Mouse (Mus musculus) megakaryocyte progenitor cell, adult 5-6 weeks (primary cell): ENCODE measurements around the gene Selenoo. TPM values are rescaled to one million over a fixed set of nuclear protein-coding genes. Genes with fewer than 3 reads are reported as not detected.

Experiments
- ATAC-seq: replicated peaks from 2 replicates; pipeline ENCODE4 v1.8.0; 2016; ENCODE audit warnings: mild to moderate bottlenecking, moderate TSS enrichment, inconsistent platforms; ENCODE audit not compliant: poor library complexity
- total RNA-seq, 2 experiments: library from RNA; stranded (forward) in 1 of 2; stranded (reverse) in 1 of 2; fragments of 157-497, 149-512 nt in 1 of 2; fragments of 200-1000 nt in 1 of 2; gene quantifications; 2 replicates each; pipeline versions ENCODE4 v1.2.3 to v1.2.4; 2015 to 2017

Gene Selenoo
- total RNA-seq, 2 experiments from 2014 or later = 10.1 to 12.2 TPM

- peak; percentile 58 for ATAC-seq
Measured at GRCm38 (mm10) chr15:89075478-89076147, 13.3 kb upstream of the Selenoo start.

DNA sequence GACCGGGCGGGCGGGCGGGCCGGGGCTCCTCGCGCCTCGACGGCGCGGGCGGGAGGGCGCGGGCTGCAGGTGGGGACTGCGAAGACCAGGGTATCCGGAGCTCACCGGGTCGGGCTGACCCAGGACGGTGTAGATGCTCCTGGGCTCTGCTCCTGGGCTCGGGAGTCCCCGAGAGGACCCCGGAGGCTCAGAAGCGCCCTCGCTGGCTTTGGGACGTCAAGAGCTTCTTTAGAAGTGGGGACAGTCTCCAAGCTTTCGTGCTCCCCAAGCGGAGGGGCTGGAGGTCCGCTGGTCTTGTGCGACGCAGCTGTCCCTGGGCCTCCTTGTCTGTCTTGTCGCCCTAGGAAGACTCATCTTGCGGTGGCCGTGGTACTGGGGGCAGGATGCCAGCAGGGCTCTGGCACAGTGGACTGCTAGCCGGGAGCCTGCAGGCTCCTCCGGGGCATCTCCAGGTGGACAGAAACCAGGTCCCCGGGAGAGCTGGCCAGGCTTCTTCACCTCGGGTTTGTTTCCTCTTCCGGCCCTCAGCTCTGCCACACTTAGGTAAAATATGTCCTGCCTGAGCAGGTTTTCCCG is 12.6 kb upstream of the Selenoo start:
- ATAC-seq = 0 out of 2 replicates have a peak, but pooled peaks have one; percentile 1

DNA sequence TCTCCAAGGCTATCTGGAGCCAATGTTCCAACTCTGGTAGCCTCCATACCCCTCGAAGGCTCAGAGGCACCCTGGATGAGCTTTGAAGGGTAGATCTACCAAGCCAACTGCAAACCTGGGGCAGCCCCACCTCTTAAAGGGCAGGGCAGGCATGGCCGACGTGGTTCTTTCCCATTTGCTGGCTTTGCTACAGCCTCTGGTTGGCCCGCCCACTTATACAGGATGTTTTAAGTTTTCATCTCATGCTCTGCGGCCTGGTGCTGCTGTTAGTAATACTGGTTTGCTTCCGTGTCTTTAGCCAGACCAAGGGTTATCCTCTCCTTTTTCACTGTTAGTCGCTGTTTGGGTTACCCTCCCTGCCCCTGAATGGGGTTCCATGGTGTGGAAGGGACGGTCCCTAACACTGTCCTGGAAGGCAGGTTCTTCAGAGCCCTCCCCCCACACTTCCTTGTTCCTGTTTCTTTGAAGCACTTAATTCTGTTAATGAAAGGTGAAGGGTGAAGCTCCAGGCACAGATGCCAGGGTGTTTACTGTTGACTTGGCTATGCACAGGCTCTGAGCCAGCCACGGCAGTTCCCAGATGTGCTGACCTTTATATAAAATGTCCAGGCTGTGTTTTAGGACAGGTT is 10.6 kb upstream of the Selenoo start:
- peak; percentile 72 for ATAC-seq

DNA sequence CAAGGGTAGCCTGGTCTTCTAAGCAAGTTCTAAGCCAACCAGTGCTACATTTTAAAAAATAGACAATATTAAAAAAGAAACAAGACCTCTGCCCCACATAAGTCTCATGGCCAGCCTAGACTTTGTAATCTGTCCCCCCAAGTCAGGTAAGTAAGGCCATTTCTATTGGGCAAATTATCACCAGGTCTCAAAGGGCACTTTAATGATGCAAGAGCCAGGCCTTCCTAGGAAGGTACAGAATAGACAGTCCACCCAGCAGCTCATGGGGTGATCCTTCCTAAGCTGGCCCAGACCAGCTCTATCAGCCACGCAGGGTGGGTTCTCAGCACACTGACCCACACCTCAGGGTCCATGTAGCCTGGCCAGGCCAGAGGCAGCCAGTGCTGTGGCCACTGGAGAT is 5.0 kb upstream of the Selenoo start:
- no peak for ATAC-seq

DNA sequence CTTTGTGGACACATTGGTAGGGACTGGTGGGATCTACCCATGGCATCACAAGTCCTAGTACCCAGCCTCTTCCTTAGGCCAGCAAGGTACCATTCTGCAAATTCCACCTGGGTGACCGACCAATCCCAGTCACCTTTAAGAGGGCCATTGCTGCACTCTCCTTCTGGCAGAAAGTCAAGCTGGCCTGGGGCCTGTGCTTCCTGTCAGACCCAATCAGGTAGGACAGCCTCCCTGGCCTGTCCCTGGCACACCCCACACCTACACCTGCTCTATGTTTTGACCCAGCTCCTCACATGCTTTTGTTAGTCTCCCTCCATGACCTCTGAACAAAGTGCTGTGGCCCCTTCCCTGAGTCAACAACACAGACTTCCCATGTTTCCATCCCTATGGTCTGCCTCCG is 4.1 kb upstream of the Selenoo start:
- ATAC-seq = no peak

GRCm38 (mm10) chr15:89089248-89090051 is 566 bp downstream of the Selenoo start:
- ATAC-seq = peak; percentile 15

DNA sequence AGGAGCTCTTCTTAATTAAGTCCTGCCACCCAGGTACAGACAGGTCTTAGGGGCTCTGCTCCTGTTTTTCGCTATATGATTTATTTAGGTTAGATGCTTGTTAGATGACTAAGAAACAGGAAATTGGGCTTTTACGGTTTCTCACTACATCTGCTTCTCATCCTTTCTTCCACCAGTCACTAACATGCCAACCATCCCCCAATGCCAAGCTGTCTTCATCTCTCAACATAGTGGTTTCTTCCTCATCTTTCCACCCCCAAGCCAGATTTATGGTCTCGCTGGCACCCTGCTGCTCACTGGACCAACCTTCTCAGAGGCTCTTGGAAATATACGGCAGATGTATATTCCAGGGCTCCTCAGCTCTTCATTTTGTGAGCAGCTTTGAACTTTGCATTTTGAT is 1.8 kb downstream of the Selenoo start:
- no peak for ATAC-seq

DNA sequence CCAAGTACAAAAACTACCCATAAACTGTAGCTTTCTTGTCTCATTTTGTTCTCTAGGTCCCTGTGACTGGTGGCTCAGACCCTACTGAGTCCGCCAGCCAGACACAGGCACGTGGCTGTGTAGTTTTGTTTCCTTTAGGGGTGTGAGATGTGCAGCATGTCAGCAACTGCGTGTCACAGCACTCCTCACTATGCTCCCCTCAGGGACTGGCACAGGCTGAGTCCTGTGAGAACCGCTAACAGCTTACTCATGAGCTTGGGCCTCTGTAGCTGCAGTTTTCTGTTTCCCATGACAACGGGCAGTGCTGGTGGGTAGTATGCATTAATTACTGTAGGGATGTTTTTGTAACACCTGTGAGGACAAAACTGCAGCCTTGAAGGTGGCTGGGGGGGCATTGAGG is 3.3 kb downstream of the Selenoo start:
- no peak for ATAC-seq

- no peak for ATAC-seq
Measured at GRCm38 (mm10) chr15:89097450-89097849, 8.6 kb downstream of the Selenoo start.

DNA sequence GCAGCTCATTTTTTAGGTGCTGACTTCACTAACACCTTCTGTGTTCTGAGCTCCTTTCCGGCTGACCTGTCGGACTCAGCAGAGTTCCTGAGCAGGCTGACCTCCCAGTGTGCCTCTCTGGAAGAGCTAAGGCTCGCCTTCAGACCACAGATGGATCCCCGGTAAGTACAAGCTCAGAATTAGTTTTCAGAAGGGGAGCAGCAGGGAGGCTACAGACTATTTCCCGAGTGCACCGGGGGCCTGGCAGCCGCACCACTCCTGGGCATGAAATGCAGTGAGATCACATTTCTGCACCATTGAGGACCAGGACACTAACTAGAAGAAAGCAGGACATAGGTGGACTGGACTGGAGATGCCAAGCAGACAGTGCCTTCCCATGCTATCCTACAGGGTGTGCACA is 9.7 kb downstream of the Selenoo start:
- ATAC-seq = no peak

GRCm38 (mm10) chr15:89100823-89101222 is 11.9 kb downstream of the Selenoo start:
- no peak for ATAC-seq

- no peak for ATAC-seq
Measured at GRCm38 (mm10) chr15:89102646-89103045, 13.8 kb downstream of the Selenoo start.

GRCm38 (mm10) chr15:89103921-89104320 is 15.0 kb downstream of the Selenoo start:
- no peak for ATAC-seq

- ATAC-seq = no peak
Measured at GRCm38 (mm10) chr15:89104425-89104824, 15.5 kb downstream of the Selenoo start.

DNA sequence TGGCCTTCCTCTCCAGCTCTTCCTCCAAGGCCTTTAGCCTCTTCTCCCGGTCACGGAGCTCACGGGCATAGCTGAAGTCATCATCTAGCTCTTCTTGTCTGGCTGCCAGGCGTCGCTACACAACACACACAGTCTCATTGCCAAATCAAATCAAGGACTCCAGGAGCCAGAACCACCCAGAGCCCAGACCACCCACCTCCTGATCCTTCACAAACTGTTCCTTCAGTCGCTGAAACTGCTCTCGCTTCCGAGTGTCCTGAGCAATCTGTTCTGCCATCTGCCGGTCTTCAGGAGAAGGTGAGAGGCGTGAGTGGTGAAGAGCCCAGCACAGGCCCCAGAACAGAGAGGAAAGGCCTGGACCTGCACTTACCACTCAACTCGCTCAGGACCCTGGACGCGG is 17.2 kb downstream of the Selenoo start:
- no peak for ATAC-seq

- ATAC-seq = no peak
Measured at GRCm38 (mm10) chr15:89106976-89107375, 18.1 kb downstream of the Selenoo start.

GRCm38 (mm10) chr15:89110147-89110546 is 21.3 kb downstream of the Selenoo start:
- no peak for ATAC-seq

DNA sequence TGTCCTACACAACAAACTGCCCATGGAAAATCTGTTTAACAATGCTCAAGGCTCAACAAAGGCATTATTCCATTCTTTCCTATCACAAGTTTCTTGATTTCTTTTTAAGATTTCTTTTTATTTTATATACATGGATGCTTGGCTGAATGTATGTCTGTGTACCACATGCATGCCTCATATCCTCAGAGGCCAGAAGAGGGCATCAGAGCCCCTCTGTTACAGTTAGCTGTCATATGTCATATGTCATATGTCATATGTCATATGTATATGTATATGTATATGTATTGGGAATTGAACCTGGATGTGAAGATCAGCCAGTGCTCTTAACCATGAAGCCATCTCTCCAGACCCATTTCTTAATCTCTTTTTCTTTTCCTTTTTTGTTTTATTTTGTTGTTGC is 29.1 kb downstream of the Selenoo start:
- ATAC-seq = peak; percentile 45

GRCm38 (mm10) chr15:89122649-89123366 is 33.9 kb downstream of the Selenoo start, which contains the start of gene Tubgcp6:
Tubgcp6 (minus strand) TSS chr15:89123112.
- peak; percentile 96 for ATAC-seq

- ATAC-seq = no peak
Measured at GRCm38 (mm10) chr15:89123595-89123994, 34.7 kb downstream of the Selenoo start.

GRCm38 (mm10) chr15:89124312-89124711 is 35.4 kb downstream of the Selenoo start:
- ATAC-seq = no peak
